31 mouse cellular contexts compared by ENCODE assay signal in the genomic region with DNA sequence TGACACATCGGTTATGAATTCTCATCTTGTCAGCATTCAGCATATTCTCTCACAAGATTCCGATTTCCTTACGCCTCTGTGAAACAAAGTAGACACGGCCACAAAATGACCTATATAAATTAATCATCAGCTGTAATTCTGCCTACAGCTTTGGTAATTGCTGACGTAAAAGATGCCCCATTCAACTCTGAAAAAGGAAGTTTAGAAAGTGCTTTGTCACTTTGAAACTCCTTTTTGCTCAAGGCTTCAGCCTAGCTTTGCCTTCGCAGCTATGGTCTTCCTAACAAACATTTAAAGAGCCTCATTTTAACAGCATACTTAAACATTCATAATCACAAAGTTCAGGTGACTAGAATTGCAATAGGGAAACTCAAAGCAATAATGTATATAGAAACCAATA.
DNase-seq lines count a peak whose midpoint lies in the region; ATAC-seq and TF ChIP-seq lines count a peak whose summit lies in the region.
"Had no signal": no experiment of that assay in that cellular context is flagged by ENCODE, and none has a peak within 500 bp of the region (broad histone marks: within the 10 kb centered on the region; RNA-seq: fewer than 3 reads in every experiment).

No protein-coding gene starts in this region.

- H3K4me2 ChIP-seq in liver, embryonic 12.5 days, result no peak overlapping the region
- no peak overlapping the region for H3K4me2 ChIP-seq in forebrain, embryonic 12.5 days
- no peak overlapping the region for H3K4me2 ChIP-seq in forebrain, embryonic 15.5 days (replicated peaks)
- H3K4me2 ChIP-seq: embryonic facial prominence, embryonic 12.5 days; heart, embryonic 13.5 days; intestine, embryonic 15.5 days; limb, embryonic 13.5 days; lung, embryonic 14.5 days; midbrain, embryonic 11.5 days; neural tube, embryonic 12.5 days had no signal

- DNase-seq in liver, adult 2 months (ENCODE audit: extremely low read depth, low read depth, low spot score), result peak; percentile 21
- peak; percentile 52 for DNase-seq in Muller cell, postnatal 12 days (ENCODE audit: inconsistent ontology term)
- DNase-seq in induced T-regulatory cell, adult 2 months (ENCODE audit: low read depth), result peak; percentile 16
- no peak for DNase-seq in adrenal gland, postnatal 4 days (ENCODE audit: low spot score in 2 of 2)
- DNase-seq: adrenal gland, postnatal 25 days; B cell, adult 2 months; cerebellum, adult 8-10 months; cerebellum, postnatal 25 days; forebrain, postnatal 0 days; gastrocnemius, postnatal 25 days; kidney, postnatal 4 days; lung, embryonic 14.5 days; lung, postnatal 14 days; right cerebral cortex, adult 18-20 months; spleen, adult 18-20 months; thymus, adult 2 months; thymus, postnatal 36 days had no signal

- H3K79me2 ChIP-seq in liver, adult 2 months (ENCODE audit: control insufficient read depth, insufficient read depth, low read length), result no peaks in the 10 kb centered on the region

- no peak for TF ChIP-seq CTCF in liver, adult 2 months (IDR thresholded peaks at IDR 0.05; ENCODE audit: low read depth, low read length)

- no peaks in the 10 kb centered on the region for H3K36me3 ChIP-seq in liver, adult 2 months (ENCODE audit: control insufficient read depth, insufficient read depth, low read length)
- no peaks in the 10 kb centered on the region for H3K36me3 ChIP-seq in liver, embryonic 12.5 days
- no peaks in the 10 kb centered on the region for H3K36me3 ChIP-seq in forebrain, embryonic 12.5 days (replicated peaks)
- H3K36me3 ChIP-seq in forebrain, embryonic 15.5 days, result no peaks in the 10 kb centered on the region
- H3K36me3 ChIP-seq: embryonic facial prominence, embryonic 12.5 days; heart, embryonic 13.5 days; hindbrain, embryonic 10.5 days; intestine, embryonic 15.5 days; limb, embryonic 13.5 days; neural tube, embryonic 12.5 days had no signal

- no peak overlapping the region for H3K4me3 ChIP-seq in liver, adult 2 months (ENCODE audit: insufficient read depth, low read depth, low read length)
- H3K4me3 ChIP-seq in liver, embryonic 12.5 days, result no peak overlapping the region
- H3K4me3 ChIP-seq in forebrain, embryonic 12.5 days (replicated peaks), result no peak overlapping the region
- no peak overlapping the region for H3K4me3 ChIP-seq in forebrain, embryonic 15.5 days
- H3K4me3 ChIP-seq: embryonic facial prominence, embryonic 12.5 days; heart, embryonic 13.5 days; hindbrain, embryonic 10.5 days; intestine, embryonic 15.5 days; limb, embryonic 13.5 days; myocyte; neural tube, embryonic 12.5 days had no signal

- no peaks in the 10 kb centered on the region for H3K9me3 ChIP-seq in liver, embryonic 12.5 days (replicated peaks)
- H3K9me3 ChIP-seq in forebrain, embryonic 12.5 days, result no peaks in the 10 kb centered on the region
- H3K9me3 ChIP-seq in forebrain, embryonic 15.5 days, result no peaks in the 10 kb centered on the region
- H3K9me3 ChIP-seq: embryonic facial prominence, embryonic 12.5 days; heart, embryonic 13.5 days; hindbrain, embryonic 10.5 days; intestine, embryonic 15.5 days; limb, embryonic 13.5 days; neural tube, embryonic 12.5 days had no signal

- no peak overlapping the region for H3K9ac ChIP-seq in liver, adult 2 months (ENCODE audit: low read depth, low read length)
- no peak overlapping the region for H3K9ac ChIP-seq in liver, embryonic 12.5 days
- H3K9ac ChIP-seq in forebrain, embryonic 12.5 days, result no peak overlapping the region
- H3K9ac ChIP-seq in forebrain, embryonic 15.5 days (replicated peaks), result no peak overlapping the region
- H3K9ac ChIP-seq: embryonic facial prominence, embryonic 12.5 days; forebrain, postnatal 0 days; heart, embryonic 13.5 days; intestine, embryonic 15.5 days; limb, embryonic 13.5 days; liver, embryonic 14.5 days; lung, embryonic 14.5 days; neural tube, embryonic 12.5 days had no signal

- no peak for ATAC-seq in liver, embryonic 12.5 days
- ATAC-seq in forebrain, embryonic 12.5 days (ENCODE audit: low FRiP score), result no peak
- ATAC-seq in forebrain, embryonic 15.5 days (replicated peaks), result no peak
- ATAC-seq: forebrain, postnatal 0 days; hindbrain, embryonic 16.5 days; intestine, embryonic 15.5 days; midbrain, embryonic 16.5 days had no signal

- no peaks in the 10 kb centered on the region; the same call in 1 of the 2 replicates for H3K4me1 ChIP-seq in liver, adult 2 months (ENCODE audit: control insufficient read depth, insufficient read depth, low read length)
- H3K4me1 ChIP-seq in liver, embryonic 12.5 days, result no peaks in the 10 kb centered on the region
- H3K4me1 ChIP-seq in forebrain, embryonic 12.5 days, result no peaks in the 10 kb centered on the region
- H3K4me1 ChIP-seq in forebrain, embryonic 15.5 days, result no peaks in the 10 kb centered on the region
- H3K4me1 ChIP-seq: embryonic facial prominence, embryonic 12.5 days; heart, embryonic 13.5 days; hindbrain, embryonic 10.5 days; intestine, embryonic 15.5 days; neural tube, embryonic 12.5 days had no signal

- H3K27ac ChIP-seq in liver, adult 2 months (replicated peaks; ENCODE audit: insufficient read depth, low read depth, low read length), result no peak overlapping the region
- no peak overlapping the region for H3K27ac ChIP-seq in liver, embryonic 12.5 days
- no peak overlapping the region for H3K27ac ChIP-seq in forebrain, embryonic 12.5 days
- no peak overlapping the region for H3K27ac ChIP-seq in forebrain, embryonic 15.5 days (replicated peaks)
- H3K27ac ChIP-seq: embryonic facial prominence, embryonic 12.5 days; heart, embryonic 13.5 days; hindbrain, embryonic 10.5 days; intestine, embryonic 15.5 days; limb, embryonic 13.5 days; liver, embryonic 14.5 days; neural tube, embryonic 12.5 days had no signal

- H3K27me3 ChIP-seq in liver, adult 2 months (ENCODE audit: control insufficient read depth, insufficient read depth, low read length), result no peaks in the 10 kb centered on the region
- H3K27me3 ChIP-seq in liver, embryonic 12.5 days (replicated peaks), result no peaks in the 10 kb centered on the region
- H3K27me3 ChIP-seq in forebrain, embryonic 12.5 days, result no peaks in the 10 kb centered on the region
- no peaks in the 10 kb centered on the region for H3K27me3 ChIP-seq in forebrain, embryonic 15.5 days
- H3K27me3 ChIP-seq: embryonic facial prominence, embryonic 12.5 days; heart, embryonic 13.5 days; intestine, embryonic 15.5 days; limb, embryonic 13.5 days; neural tube, embryonic 12.5 days had no signal

- no peak for TF ChIP-seq POLR2A in liver, adult 2 months (IDR thresholded peaks at IDR 0.05; ENCODE audit: extremely low read depth, insufficient read depth, low read length)

- WGBS in liver, adult 2 months, result 75% methylated on average over 6 of the region's 6 CpGs
- WGBS in liver, embryonic 12.5 days (ENCODE audit: insufficient replicate concordance), result 68% methylated on average over 6 of the region's 6 CpGs
- WGBS in forebrain, embryonic 12.5 days, result 85% methylated on average over 6 of the region's 6 CpGs
- 85% methylated on average over 6 of the region's 6 CpGs for WGBS in forebrain, embryonic 15.5 days

Comparison
In these comparisons a context has a peak if more than half of its experiments do, and no peak if none do; other contexts are left out.
1. DNase-seq: peak in liver, adult 2 months (single experiment), Muller cell, postnatal 12 days (single experiment) and induced T-regulatory cell, adult 2 months (single experiment); none in adrenal gland, postnatal 4 days (0 of 2).